Mouse (Mus musculus) left cerebral cortex, adult 11 months (tissue): ENCODE data around the gene Tmc5.

Source experiments
- DNase-seq: peaks from one replicate; pipeline ENCODE4 v3.0.0; 2022; ENCODE audit warnings: low spot score

The Tmc5 gene

GRCm38 (mm10) chr7:118597201-118597600, at the start of gene Tmc5:
TSS of gene Tmc5 (plus strand) at chr7:118597297.
- DNase-seq, result no peak

- DNase-seq, result no peak
These were observed 49.6 kb upstream of the Tmc5 start for GRCm38 (mm10) chr7:118547451-118547850.

- DNase-seq, result no peak
These were observed 43.2 kb upstream of the Tmc5 start for GRCm38 (mm10) chr7:118553881-118554280.

- DNase-seq, result no peak
These were observed 42.8 kb upstream of the Tmc5 start for GRCm38 (mm10) chr7:118554290-118554689.

GRCm38 (mm10) chr7:118569121-118569543, 28.0 kb upstream of the Tmc5 start:
- DNase-seq, result peak; percentile 61

- no peak for DNase-seq
These were observed 25.7 kb upstream of the Tmc5 start for GRCm38 (mm10) chr7:118571350-118571749.

GRCm38 (mm10) chr7:118572039-118572438, 25.1 kb upstream of the Tmc5 start:
- DNase-seq, result no peak

- DNase-seq, result no peak
These were observed 18.8 kb upstream of the Tmc5 start for GRCm38 (mm10) chr7:118578269-118578668.

GRCm38 (mm10) chr7:118579938-118580337, 17.2 kb upstream of the Tmc5 start:
- no peak for DNase-seq

- no peak for DNase-seq
These were observed 13.3 kb upstream of the Tmc5 start for GRCm38 (mm10) chr7:118583821-118584220.

- DNase-seq, result no peak
These were observed 12.7 kb upstream of the Tmc5 start, which contains the start of gene Tmc7 for GRCm38 (mm10) chr7:118584257-118584907. TSS of gene Tmc7 (minus strand) at chr7:118584736.

- DNase-seq, result no peak
These were observed 12.2 kb upstream of the Tmc5 start for GRCm38 (mm10) chr7:118584926-118585325.

- DNase-seq, result no peak
These were observed 11.2 kb upstream of the Tmc5 start for GRCm38 (mm10) chr7:118585856-118586255.

- DNase-seq, result no peak
These were observed 6.3 kb upstream of the Tmc5 start for GRCm38 (mm10) chr7:118590726-118591305.

GRCm38 (mm10) chr7:118592146-118592545, 5.0 kb upstream of the Tmc5 start:
- no peak for DNase-seq

- DNase-seq, result peak; percentile 72
These were observed 3.3 kb upstream of the Tmc5 start for GRCm38 (mm10) chr7:118593567-118594407.

GRCm38 (mm10) chr7:118594611-118595010, 2.5 kb upstream of the Tmc5 start:
- no peak for DNase-seq

- peak; percentile 85 for DNase-seq
These were observed 1.9 kb upstream of the Tmc5 start for GRCm38 (mm10) chr7:118595228-118595627.

GRCm38 (mm10) chr7:118596271-118596670, 826 bp upstream of the Tmc5 start:
- no peak for DNase-seq

- DNase-seq, result no peak
These were observed 3.0 kb downstream of the Tmc5 start for GRCm38 (mm10) chr7:118599954-118600631.

GRCm38 (mm10) chr7:118604842-118605241, 7.7 kb downstream of the Tmc5 start:
- DNase-seq, result no peak

- no peak for DNase-seq
These were observed 12.7 kb downstream of the Tmc5 start for GRCm38 (mm10) chr7:118609815-118610214.
